Mouse (Mus musculus): Measurements from ENCODE around the gene Aff3. TPM values are rescaled to one million over a fixed set of nuclear protein-coding genes. Genes with fewer than 3 reads are reported as not detected.

Gene Aff3
- polyA plus RNA-seq, 1 experiment from 2014 or later = 9.6 TPM

DNA sequence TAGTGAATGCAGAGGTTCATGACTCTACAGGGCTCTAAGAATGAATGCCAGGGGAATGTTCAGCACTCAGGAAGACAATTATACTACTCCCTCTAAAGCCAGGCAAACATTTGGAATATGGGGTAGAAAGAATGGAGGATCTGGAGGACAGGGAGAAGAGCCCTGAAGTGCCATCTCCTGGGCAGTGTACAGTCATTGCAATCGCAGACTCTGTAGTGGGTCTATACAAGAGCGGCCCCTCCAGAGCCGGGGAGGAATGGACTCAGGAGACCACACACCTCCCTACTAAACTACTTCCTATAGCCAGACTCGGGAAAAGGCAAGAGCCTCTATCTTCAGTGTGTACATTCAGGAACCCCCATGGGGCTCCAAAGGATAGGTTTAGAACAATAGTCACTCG lies 25.1 kb downstream of the Aff3 start:
- Histone ChIP-seq H3K9ac (ENCODE audit: low read depth, low read length) (no peak overlapping the region), H3K27ac (ENCODE audit: low read length) (no peak overlapping the region), H3K27me3 (ENCODE audit: control insufficient read depth, insufficient read depth, low read depth, low read length) (no peaks in the 10 kb centered on the region), H3K4me3 (ENCODE audit: low read depth, low read length) (no peak overlapping the region), H3K36me3 (ENCODE audit: control insufficient read depth, insufficient read depth, low read length) (no peaks in the 10 kb centered on the region), H3K4me2 (ENCODE audit: low read length) (no peak overlapping the region), H3K4me1 (ENCODE audit: control insufficient read depth, insufficient read depth, low read length) (no peaks in the 10 kb centered on the region), H3K9me3 (replicated peaks; ENCODE audit: control insufficient read depth, low read length, poor library complexity, severe bottlenecking) (no peaks in the 10 kb centered on the region)
- WGBS = 70% methylated on average over 5 of the region's 5 CpGs
- no peak for ATAC-seq

DNA sequence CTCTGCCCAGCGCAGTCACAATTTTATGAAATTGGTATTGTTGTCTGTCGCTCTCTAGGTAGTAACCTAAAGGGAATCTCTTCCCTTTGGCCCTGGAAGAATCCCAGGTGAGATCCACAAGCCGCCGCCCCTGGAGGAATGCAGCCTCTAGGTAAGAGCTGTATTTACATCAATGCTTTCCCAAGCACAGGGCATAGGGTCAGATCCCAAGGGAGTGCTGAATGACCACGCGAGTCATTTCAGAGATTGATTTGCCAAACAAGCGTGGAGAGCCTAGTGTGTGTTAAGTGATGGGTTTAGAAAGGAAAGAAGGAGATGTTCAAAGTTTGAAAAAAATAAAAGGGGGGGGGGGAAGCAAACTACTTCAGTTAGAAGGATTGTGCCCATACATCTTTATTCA lies 29.2 kb downstream of the Aff3 start:
- Histone ChIP-seq H3K4me2 (ENCODE audit: low read length) (no peak overlapping the region), H3K27ac (ENCODE audit: low read length) (no peak overlapping the region), H3K9me3 (replicated peaks; ENCODE audit: control insufficient read depth, low read length, poor library complexity, severe bottlenecking) (no peaks in the 10 kb centered on the region), H3K27me3 (ENCODE audit: control insufficient read depth, insufficient read depth, low read depth, low read length) (no peaks in the 10 kb centered on the region), H3K36me3 (ENCODE audit: control insufficient read depth, insufficient read depth, low read length) (no peaks in the 10 kb centered on the region), H3K9ac (ENCODE audit: low read depth, low read length) (no peak overlapping the region), H3K4me3 (ENCODE audit: low read depth, low read length) (no peak overlapping the region), H3K4me1 (ENCODE audit: control insufficient read depth, insufficient read depth, low read length) (peaks cover 5% of the 10 kb centered on the region; the same call in 1 of the 2 replicates)
- WGBS = 76% methylated on average over 7 of the region's 7 CpGs
- no peak for ATAC-seq

DNA sequence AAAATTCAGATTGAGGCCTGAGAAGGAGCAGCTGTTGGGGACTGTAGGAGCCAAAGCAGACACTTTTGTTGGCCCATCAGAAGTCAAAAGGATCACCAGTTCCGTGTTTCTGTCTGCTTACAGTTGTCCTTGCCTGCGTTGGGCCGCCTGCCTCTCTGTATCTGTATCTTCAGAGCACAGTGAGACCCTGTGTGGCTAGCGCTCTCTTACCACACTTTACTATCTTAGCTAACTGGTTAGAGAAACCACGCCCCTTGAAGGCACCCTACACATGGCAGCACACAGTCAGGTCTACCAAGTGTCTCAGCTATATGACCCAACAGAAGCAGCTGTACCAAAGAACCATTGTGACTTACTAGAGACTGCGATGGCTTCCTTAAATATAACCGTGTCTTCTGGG lies 30.7 kb downstream of the Aff3 start:
- WGBS = 92% methylated on average over 7 of the region's 7 CpGs

DNA sequence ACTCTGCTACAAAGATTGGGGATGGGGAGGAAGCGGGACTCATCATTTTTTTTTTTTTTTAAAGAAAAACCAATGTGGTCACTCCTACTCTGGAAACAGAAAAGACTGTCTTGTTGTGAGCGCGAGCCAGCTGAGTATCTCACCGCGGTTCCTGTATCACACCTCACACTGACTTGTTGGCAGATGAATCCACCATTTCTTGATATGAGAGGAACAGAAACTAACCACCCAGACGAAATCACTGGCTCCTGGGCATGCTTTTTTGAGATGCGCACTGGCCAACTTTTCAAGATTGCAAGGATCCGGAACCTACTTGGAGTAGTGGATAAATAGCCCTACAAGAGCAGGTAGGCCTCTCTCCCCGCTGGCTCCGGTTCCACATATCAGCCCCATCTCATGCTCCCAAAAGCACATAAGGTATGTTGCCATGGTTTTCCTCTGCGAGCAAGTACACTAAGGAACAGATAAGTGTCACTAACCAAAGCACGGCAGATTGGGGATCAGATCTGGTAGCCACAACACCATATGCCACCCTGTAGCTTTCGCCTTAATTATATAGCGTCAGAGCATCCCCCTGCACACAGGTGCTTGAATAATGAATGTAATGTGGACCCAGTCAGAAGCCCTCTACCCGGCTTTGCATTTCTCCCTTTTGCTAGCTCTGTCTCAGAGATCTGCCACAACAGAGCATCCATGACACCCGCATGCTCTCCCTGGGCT lies 32.1 kb downstream of the Aff3 start:
- no peak overlapping the region for H3K27ac ChIP-seq (ENCODE audit: low read length)
- H3K36me3 ChIP-seq (ENCODE audit: control insufficient read depth, insufficient read depth, low read length) = no peaks in the 10 kb centered on the region
- no peak overlapping the region for H3K4me3 ChIP-seq (ENCODE audit: low read depth, low read length)
- no peak overlapping the region for H3K9ac ChIP-seq (ENCODE audit: low read depth, low read length)
- WGBS = 80% methylated on average over 16 of the region's 16 CpGs
- no peak for ATAC-seq
- no peaks in the 10 kb centered on the region for H3K27me3 ChIP-seq (ENCODE audit: control insufficient read depth, insufficient read depth, low read depth, low read length)
- H3K9me3 ChIP-seq (replicated peaks; ENCODE audit: control insufficient read depth, low read length, poor library complexity, severe bottlenecking) = no peaks in the 10 kb centered on the region
- peaks cover 20% of the 10 kb centered on the region for H3K4me1 ChIP-seq (ENCODE audit: control insufficient read depth, insufficient read depth, low read length)
- no peak overlapping the region for H3K4me2 ChIP-seq (ENCODE audit: low read length)

More for the DNA sequence above, 30.7 kb downstream of the Aff3 start:
- Histone ChIP-seq H3K4me1 (ENCODE audit: control insufficient read depth, insufficient read depth, low read length) (peaks cover 9% of the 10 kb centered on the region), H3K27ac (ENCODE audit: low read length) (no peak overlapping the region), H3K4me3 (ENCODE audit: low read depth, low read length) (no peak overlapping the region), H3K27me3 (ENCODE audit: control insufficient read depth, insufficient read depth, low read depth, low read length) (no peaks in the 10 kb centered on the region), H3K9me3 (replicated peaks; ENCODE audit: control insufficient read depth, low read length, poor library complexity, severe bottlenecking) (no peaks in the 10 kb centered on the region), H3K36me3 (ENCODE audit: control insufficient read depth, insufficient read depth, low read length) (no peaks in the 10 kb centered on the region), H3K4me2 (ENCODE audit: low read length) (no peak overlapping the region), H3K9ac (ENCODE audit: low read depth, low read length) (no peak overlapping the region)
- ATAC-seq = no peak

DNA sequence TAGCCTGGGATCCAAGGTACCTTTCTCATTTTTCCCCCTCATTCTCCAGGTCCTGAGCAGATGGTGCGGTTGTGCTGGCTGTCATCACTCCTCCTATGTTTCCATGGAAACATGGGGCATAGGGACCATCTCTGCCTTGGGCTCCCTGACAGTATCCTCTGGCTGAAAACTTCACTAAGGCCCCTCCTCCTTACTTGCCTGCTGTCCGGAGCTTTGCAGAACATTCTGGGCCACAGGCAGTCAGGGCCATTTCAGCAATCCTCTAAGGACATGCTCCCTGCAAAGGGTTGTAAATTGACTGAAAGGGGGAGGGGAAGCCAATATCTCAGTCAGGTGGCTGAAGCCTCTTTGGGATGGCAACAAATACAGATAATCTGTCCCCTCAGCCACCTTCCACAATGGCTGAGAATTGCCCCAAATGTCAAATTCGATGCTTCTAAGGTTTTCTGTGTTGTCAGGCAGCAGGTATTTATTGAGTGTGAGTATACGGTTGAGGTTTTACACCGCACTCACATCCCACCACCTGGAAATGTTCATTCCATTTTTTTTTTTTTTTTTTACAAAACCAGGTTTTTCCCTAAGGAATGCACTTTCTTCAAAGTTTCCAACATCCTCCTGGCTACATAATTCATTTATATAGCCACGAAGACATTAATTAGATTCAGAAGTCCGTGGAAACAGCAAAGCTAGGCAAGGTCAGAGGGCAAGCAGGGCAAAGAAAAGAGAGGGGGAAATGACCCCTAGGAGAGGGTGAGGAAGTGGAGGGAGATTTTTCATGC lies 33.1 kb downstream of the Aff3 start:
- Histone ChIP-seq H3K27ac (ENCODE audit: low read length) (no peak overlapping the region), H3K4me1 (ENCODE audit: control insufficient read depth, insufficient read depth, low read length) (peaks cover 20% of the 10 kb centered on the region), H3K27me3 (ENCODE audit: control insufficient read depth, insufficient read depth, low read depth, low read length) (no peaks in the 10 kb centered on the region), H3K9me3 (replicated peaks; ENCODE audit: control insufficient read depth, low read length, poor library complexity, severe bottlenecking) (no peaks in the 10 kb centered on the region), H3K36me3 (ENCODE audit: control insufficient read depth, insufficient read depth, low read length) (no peaks in the 10 kb centered on the region), H3K9ac (ENCODE audit: low read depth, low read length) (no peak overlapping the region), H3K4me2 (ENCODE audit: low read length) (no peak overlapping the region), H3K4me3 (ENCODE audit: low read depth, low read length) (no peak overlapping the region)
- WGBS = 28% methylated on average over 7 of the region's 7 CpGs
- ATAC-seq = no peak

DNA sequence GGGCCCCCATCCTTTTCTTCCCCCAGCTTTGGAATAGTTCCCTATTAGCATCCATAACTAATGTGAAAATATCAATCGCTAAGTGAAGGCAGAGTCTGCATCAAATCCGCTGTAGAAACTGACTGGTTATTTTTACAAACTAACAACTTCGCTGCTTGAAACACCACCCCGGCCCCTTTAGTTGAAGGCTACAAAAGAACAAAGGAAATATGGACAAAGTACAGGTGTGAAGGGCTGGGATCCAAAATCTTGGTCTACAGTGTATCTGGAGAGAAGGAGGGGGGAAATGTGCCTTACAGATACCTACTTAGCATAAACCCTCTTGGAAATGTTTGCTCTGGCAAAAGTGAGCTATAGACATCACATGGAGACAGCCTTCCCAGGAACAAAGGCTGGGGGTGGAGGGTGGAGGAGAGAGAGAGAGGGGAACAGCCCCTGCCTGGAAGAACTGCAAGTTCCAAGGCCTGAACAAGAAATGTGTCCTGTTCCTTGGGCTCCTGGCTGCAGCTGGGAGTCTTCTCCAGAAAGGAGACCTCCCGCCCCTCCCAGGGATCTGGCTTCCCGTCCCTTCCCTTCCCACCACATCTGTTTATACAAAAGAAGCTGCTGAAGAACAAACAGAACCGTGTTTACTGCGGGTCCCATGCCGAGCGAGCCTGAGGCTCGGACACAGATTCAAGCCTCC lies 35.7 kb downstream of the Aff3 start:
- Histone ChIP-seq H3K27me3 (ENCODE audit: control insufficient read depth, insufficient read depth, low read depth, low read length) (no peaks in the 10 kb centered on the region), H3K36me3 (ENCODE audit: control insufficient read depth, insufficient read depth, low read length) (no peaks in the 10 kb centered on the region), H3K4me2 (ENCODE audit: low read length) (no peak overlapping the region), H3K9ac (ENCODE audit: low read depth, low read length) (no peak overlapping the region), H3K4me3 (ENCODE audit: low read depth, low read length) (no peak overlapping the region), H3K9me3 (replicated peaks; ENCODE audit: control insufficient read depth, low read length, poor library complexity, severe bottlenecking) (no peaks in the 10 kb centered on the region), H3K27ac (ENCODE audit: low read length) (peak overlapping the region; percentile 94; the same call in 1 of the 2 replicates), H3K4me1 (ENCODE audit: control insufficient read depth, insufficient read depth, low read length) (peaks cover 32% of the 10 kb centered on the region)
- ATAC-seq = no peak
- WGBS = 26% methylated on average over 11 of the region's 11 CpGs

DNA sequence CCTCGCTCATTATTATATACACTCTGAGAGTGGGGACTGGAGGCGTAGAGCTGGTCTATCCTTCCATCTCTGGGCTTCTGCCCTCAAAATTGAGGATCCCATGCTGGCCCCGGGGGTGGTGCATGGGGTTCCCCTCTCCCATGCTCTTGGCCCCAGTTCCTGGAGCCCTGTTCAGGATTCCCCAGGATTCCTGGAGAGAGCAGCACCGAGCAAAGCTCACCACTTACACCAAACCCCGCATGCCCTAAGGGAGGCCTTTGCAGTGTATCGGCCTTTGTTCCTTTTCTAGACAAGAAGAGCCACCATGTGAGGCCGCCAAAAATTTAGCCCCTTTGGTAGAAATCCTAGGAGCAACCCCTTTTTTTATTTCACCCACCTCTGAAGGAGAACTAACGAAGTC lies 36.3 kb downstream of the Aff3 start:
- Histone ChIP-seq H3K4me2 (ENCODE audit: low read length) (peak overlapping the region; percentile 85), H3K36me3 (ENCODE audit: control insufficient read depth, insufficient read depth, low read length) (no peaks in the 10 kb centered on the region), H3K27me3 (ENCODE audit: control insufficient read depth, insufficient read depth, low read depth, low read length) (no peaks in the 10 kb centered on the region), H3K9ac (ENCODE audit: low read depth, low read length) (no peak overlapping the region), H3K9me3 (replicated peaks; ENCODE audit: control insufficient read depth, low read length, poor library complexity, severe bottlenecking) (no peaks in the 10 kb centered on the region), H3K27ac (ENCODE audit: low read length) (peak overlapping the region; percentile 94), H3K4me3 (ENCODE audit: low read depth, low read length) (0 out of 2 replicates have a peak overlapping the region, but pooled peaks have one; percentile 96), H3K4me1 (ENCODE audit: control insufficient read depth, insufficient read depth, low read length) (peaks cover 32% of the 10 kb centered on the region)
- WGBS = 22% methylated on average over 8 of the region's 8 CpGs
- ATAC-seq = no peak

DNA sequence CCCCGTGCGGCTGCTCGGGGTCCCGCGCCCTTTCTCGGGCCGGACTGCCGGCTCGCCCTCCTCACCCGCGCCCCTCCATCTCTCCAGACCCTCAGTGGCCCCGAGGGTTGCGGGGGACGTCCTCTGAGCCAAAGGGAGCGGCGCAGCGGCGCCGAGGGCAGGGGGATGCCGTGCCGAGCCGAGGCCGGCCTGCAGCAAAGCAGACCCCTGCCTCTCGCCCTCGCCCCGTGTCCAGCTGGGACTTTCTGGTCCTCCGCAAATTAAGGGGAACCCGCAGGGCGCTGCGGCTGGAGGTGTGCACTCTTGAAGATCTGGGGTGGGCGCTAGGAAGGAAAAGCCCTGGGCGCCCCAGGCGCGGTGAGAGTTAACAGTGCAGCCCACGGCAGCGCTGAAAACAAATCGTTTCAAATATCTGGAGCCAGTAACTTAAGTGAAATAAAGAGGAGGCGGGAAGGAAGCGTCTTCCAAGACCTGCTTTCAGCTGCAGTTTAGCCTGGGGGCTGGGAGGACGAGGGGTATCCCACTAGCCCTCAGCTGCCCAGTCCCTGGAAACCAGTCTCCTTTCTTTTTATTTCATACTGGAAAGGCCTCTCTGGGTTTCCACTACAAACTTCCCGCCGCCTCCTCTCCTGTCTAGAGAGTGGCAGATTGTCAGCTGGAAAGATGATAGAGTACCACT lies 36.9 kb downstream of the Aff3 start:
- H3K27me3 ChIP-seq (ENCODE audit: control insufficient read depth, insufficient read depth, low read depth, low read length) = no peaks in the 10 kb centered on the region
- peak overlapping the region; percentile 85 for H3K4me2 ChIP-seq (ENCODE audit: low read length)
- peak overlapping the region; percentile 96 for H3K4me3 ChIP-seq (ENCODE audit: low read depth, low read length)
- WGBS = under 1% methylated on average over 42 of the region's 42 CpGs
- H3K36me3 ChIP-seq (ENCODE audit: control insufficient read depth, insufficient read depth, low read length) = no peaks in the 10 kb centered on the region
- ATAC-seq = peak; percentile 66
- H3K9ac ChIP-seq (ENCODE audit: low read depth, low read length) = peak overlapping the region; percentile 93
- peak overlapping the region; percentile 94 for H3K27ac ChIP-seq (ENCODE audit: low read length)
- no peaks in the 10 kb centered on the region for H3K9me3 ChIP-seq (replicated peaks; ENCODE audit: control insufficient read depth, low read length, poor library complexity, severe bottlenecking)
- H3K4me1 ChIP-seq (ENCODE audit: control insufficient read depth, insufficient read depth, low read length) = peaks cover 35% of the 10 kb centered on the region

Data from midbrain, embryonic 16.5 days (tissue).